Mouse (Mus musculus) intestine, postnatal 0 days (tissue): ENCODE results near the gene Tango2. TPM values are rescaled to one million over a fixed set of nuclear protein-coding genes. Genes with fewer than 3 reads are reported as not detected.
A peak's percentile ranks its signal among the peaks of the same experiment; 100 is the strongest.

Experiments
- ATAC-seq: fragments of 200-750 bp; cut with Nextera tagmentation; 2 replicates; pipeline ENCODE4 v1.8.0; 2017; ENCODE audit warnings: mild to moderate bottlenecking, moderate TSS enrichment, moderate library complexity
- H3K27ac ChIP-seq: fragments of 300-500 bp; sonication (generic); 2 replicates; pipeline ENCODE4 v1.5.1; 2014; ENCODE audit warnings: mild to moderate bottlenecking, low read depth, low read length, moderate library complexity
- H3K27me3 ChIP-seq: fragments of 300-500 bp; sonication (generic); replicated peaks from 2 replicates; pipeline ENCODE4 v1.6.1; 2014; ENCODE audit warnings: low read length, mixed read lengths; ENCODE audit not compliant: control insufficient read depth, insufficient read depth
- H3K36me3 ChIP-seq: fragments of 300-500 bp; sonication (generic); 2 replicates; pipeline ENCODE4 v1.6.1; 2014; ENCODE audit warnings: mild to moderate bottlenecking, moderate library complexity; ENCODE audit not compliant: control insufficient read depth, insufficient read depth
- H3K4me1 ChIP-seq: fragments of 300-500 bp; sonication (generic); replicated peaks from 2 replicates; pipeline ENCODE4 v1.6.1; 2014; ENCODE audit warnings: antibody characterized with exemption, low read length, mixed read lengths; ENCODE audit not compliant: control insufficient read depth, insufficient read depth
- H3K4me2 ChIP-seq: fragments of 300-500 bp; sonication (generic); replicated peaks from 2 replicates; pipeline ENCODE4 v1.6.1; 2014; ENCODE audit warnings: low read depth, mild to moderate bottlenecking, moderate library complexity
- H3K4me3 ChIP-seq: fragments of 300-500 bp; sonication (generic); 2 replicates; pipeline ENCODE4 v1.5.1; 2014; ENCODE audit warnings: low read depth, low read length
- H3K9ac ChIP-seq: fragments of 300-500 bp; sonication (generic); 2 replicates; pipeline ENCODE4 v1.6.1; 2014; ENCODE audit warnings: mild to moderate bottlenecking, low read depth, low read length
- H3K9me3 ChIP-seq: fragments of 300-500 bp; sonication (generic); 2 replicates; pipeline ENCODE4 v1.6.1; 2016; ENCODE audit warnings: mixed run types; ENCODE audit not compliant: control insufficient read depth
- CTCF ChIP-seq: sonication (generic); IDR thresholded peaks from 2 replicates; pipeline ENCODE4 v1.5.1; 2016; ENCODE audit warnings: low read depth, mild to moderate bottlenecking, control low read depth, antibody characterized with exemption, moderate library complexity
- WGBS: fragments of 180-500 bp; shearing (Covaris S2); extraction: QIAGEN DNeasy Blood & Tissue Kit; methylation state at CpG from one replicate; pipeline ENCODE4 v1.1.7; 2014; 5-methylcytosine and 5-hydroxymethylcytosine counted together
- polyA plus RNA-seq: library from polyadenylated mRNA; unstranded; fragments of >200 nt; fragmentation: Nextera tagmentation; extraction: Ambion mirVana; gene quantifications from 2 replicates; pipeline ENCODE4 v1.2.1, GENCODE M21; 2015

Gene Tango2
- polyA plus RNA-seq, 1 experiment from 2014 or later, result 78.6 TPM

GRCm38 (mm10) chr16:18360151-18360805 is 12.4 kb upstream of the Tango2 start:
- WGBS, result 72% methylated on average over 6 of the region's 6 CpGs
- no peak overlapping the region for H3K27ac ChIP-seq
- no peak for TF ChIP-seq CTCF

DNA sequence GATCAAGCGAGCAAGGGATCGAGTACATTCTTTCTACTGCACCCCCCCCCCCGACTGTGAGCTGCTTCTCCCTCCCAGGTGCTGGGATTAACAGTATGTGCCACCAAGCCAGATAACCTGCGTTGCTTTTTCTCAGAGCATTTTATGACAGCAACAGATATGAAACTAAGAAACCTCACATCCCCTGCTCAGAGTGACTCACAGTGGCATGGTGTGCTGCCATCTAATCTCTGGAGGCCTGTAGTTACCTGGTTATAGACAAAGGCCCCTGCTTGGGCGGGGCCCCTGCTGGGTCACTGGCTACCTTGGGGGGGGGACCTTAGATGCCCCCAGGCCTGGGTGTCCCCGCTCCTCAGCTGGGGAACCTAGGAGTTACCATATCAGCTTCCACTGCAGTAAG is 10.1 kb upstream of the Tango2 start:
- Histone ChIP-seq H3K9me3 (no peaks in the 10 kb centered on the region), H3K4me2 (no peak overlapping the region), H3K27me3 (no peaks in the 10 kb centered on the region), H3K4me1 (no peaks in the 10 kb centered on the region), H3K4me3 (no peak overlapping the region), H3K27ac (0 out of 2 replicates have a peak overlapping the region, but pooled peaks have one; percentile 35), H3K9ac (no peak overlapping the region), H3K36me3 (no peaks in the 10 kb centered on the region; the same call in 1 of the 2 replicates)
- no peak for TF ChIP-seq CTCF
- 57% methylated on average over 6 of the region's 6 CpGs for WGBS
- ATAC-seq, result peak; percentile 73

More at GRCm38 (mm10) chr16:18360151-18360805, 12.4 kb upstream of the Tango2 start:
- ATAC-seq, result no peak
- H3K4me1 ChIP-seq, result no peaks in the 10 kb centered on the region
- no peaks in the 10 kb centered on the region; the same call in 1 of the 2 replicates for H3K36me3 ChIP-seq
- H3K9me3 ChIP-seq, result no peaks in the 10 kb centered on the region
- no peak overlapping the region for H3K9ac ChIP-seq
- H3K4me2 ChIP-seq, result no peak overlapping the region
- H3K4me3 ChIP-seq, result no peak overlapping the region
- H3K27me3 ChIP-seq, result no peaks in the 10 kb centered on the region

GRCm38 (mm10) chr16:18356961-18357360 is 9.1 kb upstream of the Tango2 start:
- no peaks in the 10 kb centered on the region for H3K27me3 ChIP-seq
- no peaks in the 10 kb centered on the region for H3K4me1 ChIP-seq
- WGBS, result 85% methylated on average over 1 of the region's 1 CpGs
- H3K27ac ChIP-seq, result no peak overlapping the region
- H3K9me3 ChIP-seq, result no peaks in the 10 kb centered on the region
- no peak for TF ChIP-seq CTCF
- no peaks in the 10 kb centered on the region; the same call in 1 of the 2 replicates for H3K36me3 ChIP-seq
- H3K4me3 ChIP-seq, result no peak overlapping the region
- H3K4me2 ChIP-seq, result no peak overlapping the region
- H3K9ac ChIP-seq, result no peak overlapping the region
- ATAC-seq, result no peak

DNA sequence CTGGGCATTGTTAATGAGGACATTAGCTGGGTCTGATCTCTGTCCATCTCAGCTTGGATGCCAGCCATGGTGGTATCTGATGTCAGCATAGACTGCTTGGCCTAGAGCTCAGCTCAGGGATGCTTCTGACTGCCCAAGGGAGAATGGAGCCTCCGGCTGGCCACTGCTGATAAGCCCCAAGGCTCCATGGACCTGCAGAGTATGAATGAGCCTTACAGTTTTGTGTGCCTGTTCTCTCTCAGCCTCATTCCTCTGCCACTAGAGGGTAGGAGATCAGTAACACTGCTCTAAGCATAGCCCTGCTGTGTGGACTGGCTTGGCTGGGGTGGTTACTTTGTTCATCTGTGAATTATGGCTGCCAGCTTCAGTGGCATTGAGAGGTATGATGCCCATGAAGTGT is 5.2 kb upstream of the Tango2 start:
- H3K27me3 ChIP-seq, result no peaks in the 10 kb centered on the region
- no peak overlapping the region for H3K4me3 ChIP-seq
- no peak overlapping the region for H3K4me2 ChIP-seq
- no peaks in the 10 kb centered on the region; the same call in 1 of the 2 replicates for H3K36me3 ChIP-seq
- H3K9me3 ChIP-seq, result no peaks in the 10 kb centered on the region
- no peak overlapping the region for H3K9ac ChIP-seq
- no peaks in the 10 kb centered on the region for H3K4me1 ChIP-seq
- 58% methylated on average over 1 of the region's 1 CpGs for WGBS
- no peak overlapping the region for H3K27ac ChIP-seq
- no peak for ATAC-seq
- no peak for TF ChIP-seq CTCF

- Histone ChIP-seq H3K9ac (no peak overlapping the region), H3K4me3 (no peak overlapping the region), H3K27me3 (no peaks in the 10 kb centered on the region), H3K27ac (no peak overlapping the region), H3K36me3 (no peaks in the 10 kb centered on the region), H3K4me1 (no peaks in the 10 kb centered on the region), H3K4me2 (no peak overlapping the region), H3K9me3 (no peaks in the 10 kb centered on the region)
- ATAC-seq, result no peak
- WGBS, result 60% methylated on average over 5 of the region's 5 CpGs
- peak; percentile 82 for TF ChIP-seq CTCF
These were observed 3.6 kb upstream of the Tango2 start for GRCm38 (mm10) chr16:18351313-18352055.

DNA sequence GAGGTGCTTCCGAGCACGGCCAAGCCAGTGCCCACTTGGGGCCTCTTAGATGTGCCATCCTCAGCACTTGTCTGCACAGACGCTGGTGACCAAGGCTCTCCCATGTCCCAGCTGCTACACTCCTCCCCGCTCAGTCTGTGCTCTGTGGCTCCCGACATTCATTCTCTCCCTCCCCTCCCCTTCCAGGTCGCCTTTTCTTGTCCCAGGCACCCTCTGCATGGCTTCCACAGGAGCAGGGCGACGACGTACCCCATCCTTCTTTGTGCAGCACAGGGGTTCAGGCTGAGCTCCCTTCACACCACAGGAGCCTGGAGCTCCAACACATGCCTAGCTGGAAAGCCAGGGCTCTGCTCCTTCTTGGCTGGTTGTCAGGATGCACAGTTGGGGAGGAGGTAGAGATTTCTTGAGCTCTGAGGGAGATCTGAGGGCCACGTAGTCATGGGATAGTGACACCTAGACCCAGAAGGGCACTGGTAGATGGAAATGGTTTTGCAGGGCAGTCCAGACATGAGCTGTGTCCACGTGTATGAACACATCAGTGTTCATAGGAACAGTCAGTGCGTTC is 1.9 kb upstream of the Tango2 start:
- ATAC-seq, result no peak
- H3K4me3 ChIP-seq, result no peak overlapping the region
- no peak overlapping the region for H3K27ac ChIP-seq
- no peaks in the 10 kb centered on the region for H3K36me3 ChIP-seq
- H3K27me3 ChIP-seq, result no peaks in the 10 kb centered on the region
- no peaks in the 10 kb centered on the region for H3K4me1 ChIP-seq
- H3K4me2 ChIP-seq, result no peak overlapping the region
- no peaks in the 10 kb centered on the region for H3K9me3 ChIP-seq
- no peak overlapping the region for H3K9ac ChIP-seq
- WGBS, result 82% methylated on average over 12 of the region's 12 CpGs
- no peak for TF ChIP-seq CTCF
